Mouse (Mus musculus): ENCODE measurements around the gene Spns3. TPM values are rescaled to one million over a fixed set of nuclear protein-coding genes. Genes with fewer than 3 reads are reported as not detected.
A peak's percentile ranks its signal among the peaks of the same experiment; 100 is the strongest.

The Spns3 gene
- polyA plus RNA-seq, 1 experiment from 2014 or later = 0.19 TPM

DNA sequence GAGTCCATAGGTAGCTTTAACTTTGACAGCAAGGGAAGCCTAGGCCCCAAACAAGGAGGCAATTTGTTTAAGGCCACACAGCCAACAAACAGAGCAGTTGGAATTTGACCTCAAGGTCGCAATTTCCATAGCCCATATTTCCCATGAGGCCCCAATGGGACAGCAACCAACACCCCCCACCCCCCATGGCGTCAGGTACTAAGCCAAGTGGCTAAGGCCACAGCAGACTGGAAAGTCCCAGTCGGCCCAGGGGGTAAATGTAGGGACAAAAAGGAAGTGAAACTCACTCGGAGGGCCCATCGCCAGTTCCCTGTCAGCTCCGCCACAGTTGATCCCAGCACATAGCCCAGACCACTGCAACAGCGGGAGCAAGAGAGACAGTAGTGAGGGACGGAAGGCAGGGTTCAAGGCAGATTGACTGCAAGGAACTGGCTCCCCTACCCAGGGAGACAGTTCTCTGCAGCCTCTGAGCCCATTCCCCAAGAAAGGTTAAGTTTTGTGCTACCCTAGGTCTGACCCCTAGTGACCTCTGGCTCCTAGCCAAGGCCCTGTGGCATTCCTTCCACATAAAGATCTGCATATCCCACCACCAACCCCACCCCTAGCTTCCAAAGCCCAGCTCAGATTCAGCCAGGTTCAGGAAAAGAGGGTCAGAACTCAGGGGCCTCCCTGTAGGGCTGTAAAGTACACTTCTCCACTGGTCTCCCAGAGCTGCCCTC lies 12.1 kb downstream of the Spns3 start:
- 0 out of 2 replicates have a peak, but pooled peaks have one; percentile 46 for ATAC-seq (ENCODE audit: insufficient number of reproducible peaks, low FRiP score)
- Histone ChIP-seq H3K4me3 (no peak overlapping the region), H3K4me1 (replicated peaks) (peaks cover 10% of the 10 kb centered on the region), H3K27ac (ENCODE audit: poor library complexity, severe bottlenecking) (no peak overlapping the region), H3K36me3 (no peaks in the 10 kb centered on the region), H3K9ac (no peak overlapping the region), H3K9me3 (replicated peaks) (peaks cover 4% of the 10 kb centered on the region; the same call in 1 of the 2 replicates), H3K4me2 (no peak overlapping the region), H3K27me3 (replicated peaks) (0 out of 2 replicates have a peak, but pooled peaks cover 6% of the 10 kb centered on the region)
- 57% methylated on average over 8 of the region's 8 CpGs for WGBS

DNA sequence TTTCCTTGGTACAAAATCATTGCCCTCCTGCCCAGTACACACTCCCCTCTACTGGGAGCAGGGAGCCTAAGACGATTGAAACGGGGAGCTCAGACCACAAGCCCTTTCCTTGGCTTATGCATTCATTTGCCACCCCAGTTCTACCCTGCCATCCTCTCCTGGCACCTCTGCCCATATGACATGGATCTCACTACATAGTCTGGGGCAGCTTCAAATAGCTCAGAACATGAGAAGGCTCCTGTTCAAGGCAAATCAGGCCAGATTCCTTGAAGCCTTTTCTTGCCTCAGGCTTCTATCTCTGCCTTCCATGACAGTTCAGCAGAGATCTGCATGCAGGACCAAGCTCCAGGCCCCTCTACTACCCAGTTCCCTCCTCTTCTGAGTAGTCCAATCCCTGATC lies 12.8 kb downstream of the Spns3 start:
- H3K27ac ChIP-seq (ENCODE audit: poor library complexity, severe bottlenecking) = no peak overlapping the region
- no peak overlapping the region for H3K4me2 ChIP-seq
- 0 out of 2 replicates have a peak, but pooled peaks cover 6% of the 10 kb centered on the region for H3K27me3 ChIP-seq (replicated peaks)
- peaks cover 4% of the 10 kb centered on the region; the same call in 1 of the 2 replicates for H3K9me3 ChIP-seq (replicated peaks)
- 85% methylated on average over 2 of the region's 2 CpGs for WGBS
- H3K9ac ChIP-seq = no peak overlapping the region
- no peak overlapping the region for H3K4me3 ChIP-seq
- H3K36me3 ChIP-seq = no peaks in the 10 kb centered on the region
- no peak for ATAC-seq (ENCODE audit: insufficient number of reproducible peaks, low FRiP score)
- peaks cover 10% of the 10 kb centered on the region for H3K4me1 ChIP-seq (replicated peaks)

DNA sequence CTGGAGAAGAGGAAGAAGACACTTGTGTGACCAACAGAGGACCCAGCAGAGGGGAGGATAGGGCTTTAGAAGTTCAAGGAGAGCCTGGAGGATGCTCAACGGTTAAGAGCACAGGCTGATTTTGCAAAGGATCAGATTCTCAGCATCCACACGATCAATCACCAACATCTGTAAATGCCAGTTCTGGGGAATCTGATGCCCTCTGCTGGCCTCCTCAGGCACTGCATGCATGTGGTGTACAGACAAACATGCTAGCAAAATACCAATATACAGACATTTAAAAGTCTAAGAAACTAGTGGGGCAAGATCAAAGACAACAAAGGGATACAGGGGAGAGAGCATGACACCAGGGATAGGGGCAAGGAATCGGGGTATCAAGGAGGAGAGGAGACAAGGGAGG lies 14.8 kb downstream of the Spns3 start:
- H3K4me1 ChIP-seq (replicated peaks) = peaks cover 10% of the 10 kb centered on the region
- no peaks in the 10 kb centered on the region for H3K36me3 ChIP-seq
- 72% methylated on average over 3 of the region's 3 CpGs for WGBS
- no peak for ATAC-seq (ENCODE audit: insufficient number of reproducible peaks, low FRiP score)
- H3K9me3 ChIP-seq (replicated peaks) = peaks cover 4% of the 10 kb centered on the region; the same call in 1 of the 2 replicates
- H3K27me3 ChIP-seq (replicated peaks) = 0 out of 2 replicates have a peak, but pooled peaks cover 3% of the 10 kb centered on the region
- no peak overlapping the region for H3K4me2 ChIP-seq
- H3K27ac ChIP-seq (ENCODE audit: poor library complexity, severe bottlenecking) = no peak overlapping the region
- H3K9ac ChIP-seq = no peak overlapping the region
- no peak overlapping the region for H3K4me3 ChIP-seq

DNA sequence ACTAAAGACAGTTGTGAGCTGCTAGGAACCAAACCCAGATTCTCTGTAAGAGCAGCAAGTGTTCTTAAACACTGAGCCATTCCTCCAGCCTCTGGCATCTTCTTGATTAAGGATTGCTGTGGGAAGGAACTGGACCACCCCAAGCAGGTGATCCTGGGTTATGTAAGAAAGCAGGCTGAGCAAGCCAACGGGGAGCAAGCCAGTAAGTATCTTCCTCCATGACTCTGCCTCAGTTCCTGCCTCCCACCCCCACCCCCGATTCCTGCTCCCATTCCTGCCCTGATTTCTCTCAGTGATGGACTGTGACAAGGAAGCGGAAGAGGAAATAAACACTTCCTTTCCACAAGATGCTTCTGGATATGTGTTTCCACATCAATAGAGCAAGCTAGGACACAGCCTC lies 17.4 kb downstream of the Spns3 start:
- Histone ChIP-seq H3K36me3 (no peaks in the 10 kb centered on the region), H3K4me2 (no peak overlapping the region), H3K4me1 (replicated peaks) (peaks cover 2% of the 10 kb centered on the region), H3K27me3 (replicated peaks) (no peaks in the 10 kb centered on the region), H3K9me3 (replicated peaks) (peaks cover 4% of the 10 kb centered on the region; the same call in 1 of the 2 replicates), H3K27ac (ENCODE audit: poor library complexity, severe bottlenecking) (no peak overlapping the region), H3K4me3 (no peak overlapping the region), H3K9ac (no peak overlapping the region)
- ATAC-seq (ENCODE audit: insufficient number of reproducible peaks, low FRiP score) = no peak
- 63% methylated on average over 3 of the region's 3 CpGs for WGBS

DNA sequence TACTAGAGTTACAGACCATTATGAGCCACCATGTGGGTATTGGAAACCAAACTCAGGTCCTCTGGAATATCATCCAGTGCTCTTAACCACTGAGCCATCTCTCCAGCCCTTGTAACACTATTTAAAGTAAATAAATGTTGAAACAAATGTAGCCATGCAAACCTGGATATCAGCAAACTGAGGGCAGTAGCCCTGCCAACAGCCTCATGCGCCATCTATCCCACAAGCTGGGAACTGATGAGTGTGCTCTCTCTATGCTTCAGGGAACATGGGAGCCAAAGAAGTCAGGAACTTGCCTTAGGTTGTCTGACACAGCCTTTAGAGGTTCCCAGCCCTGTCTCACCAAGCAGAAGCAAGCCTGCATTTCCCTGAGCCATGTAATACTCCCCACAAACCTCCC lies 18.7 kb downstream of the Spns3 start:
- Histone ChIP-seq H3K4me1 (replicated peaks) (no peaks in the 10 kb centered on the region; the same call in 1 of the 2 replicates), H3K4me2 (no peak overlapping the region), H3K9me3 (replicated peaks) (peaks cover 4% of the 10 kb centered on the region; the same call in 1 of the 2 replicates), H3K9ac (no peak overlapping the region), H3K36me3 (no peaks in the 10 kb centered on the region), H3K27me3 (replicated peaks) (no peaks in the 10 kb centered on the region), H3K4me3 (no peak overlapping the region), H3K27ac (ENCODE audit: poor library complexity, severe bottlenecking) (no peak overlapping the region)
- ATAC-seq (ENCODE audit: insufficient number of reproducible peaks, low FRiP score) = no peak
- 72% methylated on average over 1 of the region's 1 CpGs for WGBS

- WGBS = 78% methylated on average over 5 of the region's 5 CpGs
- Histone ChIP-seq H3K4me3 (no peak overlapping the region), H3K27ac (ENCODE audit: poor library complexity, severe bottlenecking) (no peak overlapping the region), H3K9me3 (replicated peaks) (peaks cover 4% of the 10 kb centered on the region; the same call in 1 of the 2 replicates), H3K4me2 (no peak overlapping the region), H3K9ac (no peak overlapping the region), H3K27me3 (replicated peaks) (no peaks in the 10 kb centered on the region), H3K4me1 (replicated peaks) (no peaks in the 10 kb centered on the region), H3K36me3 (no peaks in the 10 kb centered on the region)
- no peak for ATAC-seq (ENCODE audit: insufficient number of reproducible peaks, low FRiP score)
These were observed 19.2 kb downstream of the Spns3 start for GRCm38 (mm10) chr11:72531144-72531543.

GRCm38 (mm10) chr11:72526190-72526589 lies 24.1 kb downstream of the Spns3 start:
- no peaks in the 10 kb centered on the region for H3K27me3 ChIP-seq (replicated peaks)
- H3K36me3 ChIP-seq = no peaks in the 10 kb centered on the region
- H3K9me3 ChIP-seq (replicated peaks) = no peaks in the 10 kb centered on the region
- H3K27ac ChIP-seq (ENCODE audit: poor library complexity, severe bottlenecking) = no peak overlapping the region
- H3K4me3 ChIP-seq = no peak overlapping the region
- 76% methylated on average over 4 of the region's 4 CpGs for WGBS
- H3K4me2 ChIP-seq = no peak overlapping the region
- peaks cover 4% of the 10 kb centered on the region; the same call in 1 of the 2 replicates for H3K4me1 ChIP-seq (replicated peaks)
- ATAC-seq (ENCODE audit: insufficient number of reproducible peaks, low FRiP score) = no peak
- H3K9ac ChIP-seq = no peak overlapping the region

DNA sequence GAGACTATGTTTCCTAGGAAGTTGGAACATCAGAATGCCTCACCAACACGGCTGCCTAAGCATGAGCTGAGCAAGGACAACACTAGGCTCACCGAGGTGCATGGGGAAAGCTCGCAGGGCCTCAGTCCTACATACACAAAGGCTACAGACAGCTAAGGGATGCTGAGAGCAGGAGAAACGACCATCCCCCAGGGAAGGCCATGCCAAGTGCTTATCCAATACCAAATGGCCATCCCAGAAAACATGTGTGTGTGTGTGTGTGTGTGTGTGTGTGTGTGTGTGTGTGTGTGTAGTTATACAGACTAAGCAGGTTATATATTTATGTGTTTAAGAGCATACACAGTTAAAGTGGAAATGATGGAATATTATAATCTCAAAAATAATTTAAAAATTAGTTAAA lies 26.6 kb downstream of the Spns3 start:
- Histone ChIP-seq H3K36me3 (no peaks in the 10 kb centered on the region), H3K9ac (no peak overlapping the region), H3K4me1 (replicated peaks) (peaks cover 4% of the 10 kb centered on the region; the same call in 1 of the 2 replicates), H3K27me3 (replicated peaks) (no peaks in the 10 kb centered on the region), H3K4me3 (no peak overlapping the region), H3K9me3 (replicated peaks) (no peaks in the 10 kb centered on the region), H3K4me2 (no peak overlapping the region), H3K27ac (ENCODE audit: poor library complexity, severe bottlenecking) (no peak overlapping the region)
- no peak for ATAC-seq (ENCODE audit: insufficient number of reproducible peaks, low FRiP score)
- WGBS = 54% methylated on average over 4 of the region's 4 CpGs

- ATAC-seq (ENCODE audit: insufficient number of reproducible peaks, low FRiP score) = no peak
- no peaks in the 10 kb centered on the region for H3K27me3 ChIP-seq (replicated peaks)
- peaks cover 4% of the 10 kb centered on the region; the same call in 1 of the 2 replicates for H3K4me1 ChIP-seq (replicated peaks)
- H3K4me3 ChIP-seq = no peak overlapping the region
- no peak overlapping the region for H3K4me2 ChIP-seq
- H3K9ac ChIP-seq = no peak overlapping the region
- H3K9me3 ChIP-seq (replicated peaks) = no peaks in the 10 kb centered on the region
- no peak overlapping the region for H3K27ac ChIP-seq (ENCODE audit: poor library complexity, severe bottlenecking)
- 59% methylated on average over 5 of the region's 5 CpGs for whole genome bisulfite sequencing
- no peaks in the 10 kb centered on the region for H3K36me3 ChIP-seq
These were observed 27.7 kb downstream of the Spns3 start for GRCm38 (mm10) chr11:72522616-72523041.

DNA sequence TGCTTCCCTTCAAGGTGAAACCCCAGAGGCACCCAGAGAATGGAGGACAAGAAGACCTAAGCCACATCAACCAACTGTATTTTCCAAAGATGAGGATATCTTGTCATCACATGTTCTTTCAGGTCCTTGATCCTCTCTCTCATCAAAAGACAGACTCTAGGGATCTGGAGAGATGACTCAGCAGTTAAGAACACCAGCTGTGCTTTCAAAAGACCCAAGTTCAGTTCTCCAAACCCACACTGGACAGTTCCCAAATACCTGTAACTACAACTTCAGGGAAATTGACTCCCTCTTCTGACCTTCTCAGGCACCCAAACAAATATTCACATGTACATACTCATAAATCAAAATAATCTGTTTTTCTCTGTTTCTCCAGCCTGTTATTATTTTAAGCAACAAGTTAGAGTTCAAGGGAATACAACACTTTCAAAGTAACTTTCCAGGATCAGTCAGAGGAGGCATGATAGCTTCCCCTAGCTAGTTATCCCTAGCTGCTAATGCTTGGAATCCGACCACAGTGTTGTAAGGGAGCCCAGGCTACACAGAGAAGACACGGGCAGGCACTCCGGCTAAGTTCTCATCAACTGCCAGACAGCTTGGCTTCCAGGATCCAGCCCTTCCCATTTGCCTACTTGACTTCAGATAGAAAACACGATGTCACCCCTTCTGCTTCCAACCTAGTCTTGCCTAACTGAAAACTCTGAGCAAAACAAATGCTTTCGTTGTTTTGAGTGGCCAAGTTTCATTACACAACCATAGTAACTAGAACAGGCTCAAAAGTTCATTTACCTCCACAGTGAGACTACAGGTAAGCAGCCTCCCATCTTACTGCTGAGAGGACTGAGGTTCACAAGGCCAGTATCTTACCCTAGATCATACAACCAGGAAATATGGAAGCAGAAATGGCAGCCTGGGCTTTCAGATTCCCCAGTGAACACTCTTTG lies 28.4 kb downstream of the Spns3 start:
- Histone ChIP-seq H3K4me2 (no peak overlapping the region), H3K9ac (no peak overlapping the region), H3K4me3 (no peak overlapping the region), H3K4me1 (replicated peaks) (peaks cover 4% of the 10 kb centered on the region; the same call in 1 of the 2 replicates), H3K9me3 (replicated peaks) (no peaks in the 10 kb centered on the region), H3K36me3 (no peaks in the 10 kb centered on the region), H3K27me3 (replicated peaks) (no peaks in the 10 kb centered on the region), H3K27ac (ENCODE audit: poor library complexity, severe bottlenecking) (no peak overlapping the region)
- WGBS = 71% methylated on average over 5 of the region's 5 CpGs
- ATAC-seq (ENCODE audit: insufficient number of reproducible peaks, low FRiP score) = no peak

DNA sequence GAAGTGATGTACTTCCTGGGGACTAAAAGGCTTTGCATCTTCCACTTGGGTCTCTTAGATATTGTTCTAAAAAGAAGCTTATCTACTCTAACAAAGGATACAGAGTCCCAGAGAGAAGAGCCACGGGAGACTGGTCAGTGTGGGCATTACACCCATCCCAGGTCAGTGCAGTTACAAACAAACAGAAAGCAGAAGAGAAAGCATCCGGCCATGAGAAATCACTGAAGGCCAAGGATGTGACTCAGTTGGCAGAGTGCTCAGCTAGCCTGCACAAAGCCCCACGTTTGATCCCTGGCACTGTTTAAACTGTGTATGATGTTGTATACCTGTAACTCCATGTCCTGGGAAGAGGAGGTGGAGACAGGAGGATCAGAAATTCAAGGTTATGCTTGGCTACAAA lies 30.4 kb downstream of the Spns3 start:
- Histone ChIP-seq H3K4me1 (replicated peaks) (peaks cover 4% of the 10 kb centered on the region; the same call in 1 of the 2 replicates), H3K9me3 (replicated peaks) (no peaks in the 10 kb centered on the region), H3K9ac (no peak overlapping the region), H3K4me2 (no peak overlapping the region), H3K4me3 (no peak overlapping the region), H3K36me3 (no peaks in the 10 kb centered on the region), H3K27ac (ENCODE audit: poor library complexity, severe bottlenecking) (no peak overlapping the region), H3K27me3 (replicated peaks) (no peaks in the 10 kb centered on the region)
- no peak for ATAC-seq (ENCODE audit: insufficient number of reproducible peaks, low FRiP score)
- WGBS = 65% methylated on average over 3 of the region's 3 CpGs

Data from heart, embryonic 12.5 days (tissue).